Mouse (Mus musculus): ENCODE results near the gene Olfr735.

Gene Olfr735

GRCm38 (mm10) chr14:50348796-50349195, at the start of gene Olfr735:
Olfr735 (minus strand) TSS chr14:50348872.
- CTCF ChIA-PET, result no interaction called here

DNA sequence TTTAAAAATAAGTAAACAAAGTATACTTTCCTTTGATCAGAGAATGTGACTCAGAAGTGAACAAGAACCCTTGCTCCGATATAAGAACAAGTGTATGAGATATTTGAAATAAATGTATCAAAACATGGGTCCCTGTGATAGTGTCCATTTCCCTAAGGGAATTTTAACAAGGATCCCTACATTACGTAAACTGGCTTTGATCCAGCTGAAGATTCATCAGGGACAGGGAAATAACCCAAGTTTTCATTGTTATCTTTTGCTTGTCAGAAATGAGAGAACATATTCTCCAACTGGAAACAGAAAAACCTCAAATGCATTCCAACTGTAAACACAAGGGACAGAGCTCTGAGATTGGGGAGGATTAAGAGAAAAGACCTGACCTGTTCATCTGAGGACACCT, 32.2 kb upstream of the Olfr735 start, which contains the start of gene Olfr736:
Olfr736 (plus strand) TSS at position 301 of the 400 bp plus-strand sequence.
- CTCF ChIA-PET, result no interaction called here

- CTCF ChIA-PET, result no interaction called here
Observed at GRCm38 (mm10) chr14:50363561-50363960, 14.9 kb upstream of the Olfr735 start.

GRCm38 (mm10) chr14:50360480-50360879, 11.8 kb upstream of the Olfr735 start:
- CTCF ChIA-PET, result no interaction called here

DNA sequence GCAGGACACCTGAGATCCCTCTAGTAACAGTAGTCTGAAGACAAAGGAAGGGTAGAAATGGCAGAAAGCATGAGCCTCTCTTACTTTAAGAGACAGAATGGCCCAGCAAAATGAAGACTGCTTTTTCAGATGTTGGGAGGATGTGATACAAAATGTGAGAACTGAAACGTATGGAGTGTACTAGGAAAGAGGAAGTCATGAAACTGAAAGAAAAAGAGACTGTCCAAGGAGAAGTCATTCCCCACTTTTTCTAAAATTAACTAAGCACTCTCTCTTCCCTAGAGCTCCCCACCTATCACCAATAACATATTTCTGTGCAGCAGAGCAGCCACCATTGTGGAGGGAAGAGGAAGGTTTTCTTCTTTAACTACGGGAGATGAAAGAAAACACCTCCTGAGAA, 8.9 kb upstream of the Olfr735 start, which contains the start of gene Tlr11:
Tlr11 (plus strand) TSS at position 322 of the 400 bp plus-strand sequence.
- CTCF ChIA-PET, result no interaction called here

DNA sequence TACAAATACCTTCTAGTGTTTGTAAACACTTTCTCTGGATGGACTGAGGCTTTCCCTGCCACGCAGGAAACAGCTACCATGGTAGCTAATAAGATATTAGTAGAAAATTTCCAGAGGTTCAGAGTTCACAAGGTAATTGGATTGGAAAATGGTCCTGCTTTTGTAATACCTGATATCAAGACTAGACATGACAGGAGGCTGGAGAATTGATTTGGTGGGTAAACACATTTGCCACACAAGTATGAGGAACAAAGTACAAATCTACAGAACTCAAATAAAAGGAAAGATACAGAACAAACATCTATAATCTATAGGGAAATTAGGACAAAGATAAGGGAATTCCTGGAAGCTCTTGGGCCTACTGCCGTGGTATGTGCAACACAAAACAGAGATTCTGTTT, 8.1 kb upstream of the Olfr735 start:
- CTCF ChIA-PET, result no interaction called here

- CTCF ChIA-PET, result no interaction called here
Observed at GRCm38 (mm10) chr14:50352438-50352837, 3.8 kb upstream of the Olfr735 start.

DNA sequence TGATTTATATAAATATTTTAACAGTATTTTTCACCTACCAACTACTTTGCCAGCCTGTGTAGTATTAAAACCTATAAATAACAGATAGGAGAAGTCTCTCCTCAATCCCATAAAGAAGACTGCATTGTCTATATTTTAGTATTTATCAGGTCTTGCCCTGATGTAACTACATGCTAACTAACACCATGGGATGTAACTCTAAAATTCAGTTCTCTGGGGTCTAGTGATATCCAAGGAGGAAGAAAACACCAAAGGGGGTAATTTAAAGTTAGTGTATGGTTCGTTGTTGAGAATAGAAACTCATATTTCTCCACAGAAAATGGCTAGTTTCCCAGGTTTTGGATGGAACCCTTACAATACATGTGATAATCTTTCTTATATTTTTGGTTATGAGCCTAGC, 22.0 kb downstream of the Olfr735 start, which contains the start of gene Olfr734:
Olfr734 (minus strand) TSS at position 101 of the 400 bp plus-strand sequence.
- CTCF ChIA-PET, result no interaction called here

DNA sequence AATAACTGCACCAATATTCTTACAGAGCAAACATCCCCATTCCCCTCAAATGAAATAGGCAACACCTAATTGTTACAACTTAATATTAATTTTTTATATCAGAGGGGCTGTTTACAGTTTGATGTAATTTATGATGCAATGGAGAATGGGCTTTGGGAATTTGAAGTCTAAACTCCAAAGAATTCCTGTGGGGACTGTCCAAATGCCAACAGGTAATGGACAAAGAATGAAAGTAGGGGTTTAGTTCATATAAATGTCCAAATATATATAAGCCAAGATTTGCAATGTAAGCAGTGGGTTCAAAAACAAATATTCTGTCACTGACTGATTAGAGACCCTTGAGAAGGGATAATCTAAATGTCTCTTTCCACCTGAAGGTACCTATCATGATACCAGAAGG, 47.2 kb downstream of the Olfr735 start, which contains the start of gene Olfr733:
Olfr733 (minus strand) TSS at position 101 of the 400 bp plus-strand sequence.
- CTCF ChIA-PET, result no interaction called here
